Mouse (Mus musculus) lung, postnatal 10 days (tissue): ENCODE data around the gene Acsf3.

Experiments used
- DNase-seq: peaks from one replicate; pipeline ENCODE4 v3.0.0; 2021

Acsf3 gene

GRCm38 (mm10) chr8:122853340-122853771, 78.1 kb downstream of the Acsf3 start:
- peak; percentile 46 for DNase-seq

- DNase-seq = no peak
Observed at GRCm38 (mm10) chr8:122854388-122854787, 79.1 kb downstream of the Acsf3 start.

DNA sequence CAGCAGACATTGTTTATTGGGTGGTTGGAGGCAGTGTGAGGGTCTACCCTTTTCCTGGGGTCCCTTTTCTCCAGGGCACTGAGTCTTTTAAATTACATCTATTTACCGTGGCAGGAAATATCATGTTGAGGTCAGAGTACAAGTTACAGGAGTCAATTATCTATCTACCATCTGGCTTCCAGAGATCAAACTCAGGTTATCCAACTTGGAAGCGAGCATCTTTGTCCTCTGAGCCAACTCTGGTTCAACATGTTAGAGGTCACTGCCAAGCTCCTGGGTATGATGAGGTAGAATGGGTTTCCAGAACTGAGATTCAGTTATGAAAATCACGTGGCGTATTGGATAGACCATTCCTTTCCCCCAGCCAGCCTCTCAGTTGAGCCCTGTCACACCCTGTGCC, 79.8 kb downstream of the Acsf3 start:
- no peak for DNase-seq

- no peak for DNase-seq
Observed at GRCm38 (mm10) chr8:122856288-122856687, 81.0 kb downstream of the Acsf3 start.

DNA sequence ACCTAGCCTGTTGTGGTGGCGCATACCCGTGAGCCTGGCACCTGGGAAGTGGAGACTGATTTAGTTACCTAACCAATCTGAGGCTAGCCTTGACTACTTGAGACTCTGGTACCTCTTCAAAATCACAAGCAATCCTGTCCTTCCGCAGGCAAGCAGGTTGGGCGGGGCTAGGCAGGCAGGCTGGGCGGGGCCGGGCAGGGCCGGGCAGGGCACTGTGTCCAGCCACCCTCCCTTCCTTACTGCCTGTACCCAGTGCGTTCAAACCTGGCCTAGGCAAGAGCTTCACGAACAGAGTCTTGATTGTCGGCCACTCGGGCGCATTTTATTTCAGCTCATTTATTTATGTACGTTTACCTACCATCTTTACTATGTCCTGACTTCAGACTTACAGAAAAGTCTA, 84.6 kb downstream of the Acsf3 start:
- DNase-seq = no peak

DNA sequence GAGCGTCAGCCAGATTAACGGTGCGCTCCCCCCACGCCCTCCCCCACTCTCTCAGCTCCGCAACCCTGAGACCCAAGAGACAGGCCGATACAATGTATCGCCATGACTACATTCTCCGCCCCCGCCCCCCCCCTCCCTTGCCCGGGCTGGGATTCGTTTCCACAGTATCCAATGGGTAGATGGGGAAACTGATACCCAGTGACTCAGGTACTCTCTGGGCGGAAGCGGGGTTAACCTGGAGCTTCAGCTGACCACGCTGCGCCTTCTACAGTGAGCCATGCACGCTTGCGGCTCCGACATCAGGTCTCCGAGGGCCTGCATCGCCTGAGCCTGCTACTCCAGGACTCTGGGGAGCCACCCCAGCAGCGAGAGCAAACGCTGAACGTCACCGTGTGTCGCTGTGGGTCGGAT, 89.4 kb downstream of the Acsf3 start:
- DNase-seq = no peak

- no peak for DNase-seq
Observed at GRCm38 (mm10) chr8:122865441-122865840, 90.2 kb downstream of the Acsf3 start.

- DNase-seq = no peak
Observed at GRCm38 (mm10) chr8:122866231-122866630, 90.9 kb downstream of the Acsf3 start.
